Mouse (Mus musculus) retina, adult 2 months (tissue): Measurements from ENCODE around the gene Ccs.

Source experiments
- DNase-seq: peaks from one replicate; pipeline ENCODE4 v3.0.0-alpha.2; 2012; ENCODE audit warnings: low read depth, low spot score

Gene Ccs

DNA sequence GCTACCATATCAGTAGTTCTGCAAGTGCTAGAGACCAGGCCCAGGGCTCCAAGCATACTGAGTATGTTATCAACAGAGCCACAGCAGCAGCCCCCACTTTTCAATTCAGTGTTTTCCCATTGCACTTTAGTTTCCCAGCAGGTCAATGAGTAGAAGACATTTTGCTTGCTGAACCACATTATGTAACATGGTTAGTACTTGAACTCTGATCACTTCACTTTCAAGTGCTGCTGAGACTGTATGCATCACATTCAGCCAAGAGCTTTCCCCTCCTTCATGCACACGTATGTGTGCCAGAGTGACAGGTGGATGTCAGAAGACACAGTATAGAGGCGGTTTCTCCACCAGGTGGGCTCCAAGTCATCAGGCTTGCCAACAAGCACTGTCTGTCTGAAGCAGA is 56.2 kb downstream of the Ccs start:
- DNase-seq, result no peak
